Mouse (Mus musculus) embryonic facial prominence, embryonic 10.5 days (tissue): ENCODE measurements around the gene Prkce. TPM values are rescaled to one million over a fixed set of nuclear protein-coding genes. Genes with fewer than 3 reads are reported as not detected.

Experiments
- DNase-seq: peaks from one replicate; pipeline ENCODE4 v3.0.0-alpha.2; 2017; ENCODE audit warnings: low spot score
- H3K27ac ChIP-seq: fragments of 300-500 bp; sonication (generic); replicated peaks from 2 replicates; pipeline ENCODE4 v1.5.1; 2016; ENCODE audit warnings: mild to moderate bottlenecking
- H3K27me3 ChIP-seq: fragments of 300-500 bp; sonication (generic); replicated peaks from 2 replicates; pipeline ENCODE4 v1.6.1; 2016; ENCODE audit warnings: low read depth, mild to moderate bottlenecking; ENCODE audit not compliant: poor library complexity, severe bottlenecking
- H3K36me3 ChIP-seq: fragments of 300-500 bp; sonication (generic); replicated peaks from 2 replicates; pipeline ENCODE4 v1.6.1; 2016; ENCODE audit warnings: mild to moderate bottlenecking, moderate library complexity
- H3K4me1 ChIP-seq: fragments of 300-500 bp; sonication (generic); 2 replicates; pipeline ENCODE4 v1.6.1; 2016
- H3K4me3 ChIP-seq: fragments of 300-500 bp; sonication (generic); 2 replicates; pipeline ENCODE4 v1.5.1; 2016; ENCODE audit warnings: mild to moderate bottlenecking, moderate library complexity
- H3K9me3 ChIP-seq: fragments of 300-500 bp; sonication (generic); 2 replicates; pipeline ENCODE4 v1.6.1; 2016; ENCODE audit warnings: mild to moderate bottlenecking
- WGBS: fragments of 180-500 bp; shearing (Covaris S2); methylation state at CpG from one replicate; pipeline ENCODE4 v1.1.7; 2016; 5-methylcytosine and 5-hydroxymethylcytosine counted together
- polyA plus RNA-seq: library from polyadenylated mRNA; unstranded; fragments of >200 nt; fragmentation: Nextera tagmentation; extraction: Ambion mirVana; gene quantifications from 2 replicates; pipeline ENCODE4 v1.2.1, GENCODE M21; 2016

Gene Prkce
- polyA plus RNA-seq, 1 experiment from 2014 or later, result 4.2 TPM

DNA sequence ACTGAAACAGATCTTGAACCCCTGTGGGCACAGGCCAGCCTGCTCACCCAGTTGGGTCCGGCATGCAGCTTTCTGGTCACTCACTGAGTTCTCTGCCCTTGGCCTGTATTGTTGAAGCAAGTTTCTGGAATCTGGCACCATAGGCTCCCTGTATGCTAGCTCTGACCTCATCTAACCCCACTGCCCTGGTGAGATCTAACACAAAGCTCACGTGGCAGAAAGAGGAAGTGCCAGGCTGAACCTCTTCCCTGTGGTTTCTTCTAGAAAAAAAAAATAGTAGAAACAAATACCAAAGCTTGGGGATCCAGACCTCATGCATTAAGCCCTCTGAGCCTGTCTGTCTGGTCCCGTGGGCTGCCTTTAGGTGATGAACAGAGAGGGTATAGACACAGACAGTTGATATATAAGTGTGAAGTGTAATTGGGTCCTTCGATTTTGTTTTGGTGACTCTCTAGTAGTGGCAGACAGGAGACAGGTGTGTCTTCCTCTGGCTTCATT is 279.6 kb downstream of the Prkce start:
- H3K9me3 ChIP-seq, result no peaks in the 10 kb centered on the region
- peaks cover 16% of the 10 kb centered on the region for H3K4me1 ChIP-seq
- 81% methylated on average over 4 of the region's 4 CpGs for WGBS
- H3K27me3 ChIP-seq, result no peaks in the 10 kb centered on the region
- DNase-seq, result no peak
- H3K27ac ChIP-seq, result no peak overlapping the region
- no peaks in the 10 kb centered on the region for H3K36me3 ChIP-seq
- H3K4me3 ChIP-seq, result no peak overlapping the region

DNA sequence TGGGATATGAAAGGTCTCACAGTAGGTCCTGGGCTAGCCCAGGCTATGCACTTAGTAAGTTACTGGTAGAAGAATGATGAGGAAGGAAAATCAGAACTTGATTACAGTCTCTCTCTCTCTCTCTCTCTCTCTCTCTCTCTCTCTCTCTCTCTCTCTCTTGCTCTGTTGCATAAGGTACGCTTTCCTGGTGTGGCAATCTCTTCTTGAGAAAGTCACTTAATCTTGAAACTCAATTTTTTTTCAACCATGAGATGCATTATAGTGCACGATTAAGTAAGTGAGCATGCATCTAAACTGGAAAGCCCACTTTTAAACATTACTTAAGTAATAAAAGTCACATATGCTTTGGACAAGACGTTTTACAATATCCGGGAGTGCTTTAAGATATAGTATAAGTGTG is 285.3 kb downstream of the Prkce start:
- no peak overlapping the region for H3K4me3 ChIP-seq
- no peaks in the 10 kb centered on the region for H3K9me3 ChIP-seq
- no peak for DNase-seq
- 90% methylated on average over 4 of the region's 4 CpGs for WGBS
- H3K4me1 ChIP-seq, result no peaks in the 10 kb centered on the region
- H3K27ac ChIP-seq, result no peak overlapping the region
- H3K36me3 ChIP-seq, result no peaks in the 10 kb centered on the region
- H3K27me3 ChIP-seq, result no peaks in the 10 kb centered on the region

DNA sequence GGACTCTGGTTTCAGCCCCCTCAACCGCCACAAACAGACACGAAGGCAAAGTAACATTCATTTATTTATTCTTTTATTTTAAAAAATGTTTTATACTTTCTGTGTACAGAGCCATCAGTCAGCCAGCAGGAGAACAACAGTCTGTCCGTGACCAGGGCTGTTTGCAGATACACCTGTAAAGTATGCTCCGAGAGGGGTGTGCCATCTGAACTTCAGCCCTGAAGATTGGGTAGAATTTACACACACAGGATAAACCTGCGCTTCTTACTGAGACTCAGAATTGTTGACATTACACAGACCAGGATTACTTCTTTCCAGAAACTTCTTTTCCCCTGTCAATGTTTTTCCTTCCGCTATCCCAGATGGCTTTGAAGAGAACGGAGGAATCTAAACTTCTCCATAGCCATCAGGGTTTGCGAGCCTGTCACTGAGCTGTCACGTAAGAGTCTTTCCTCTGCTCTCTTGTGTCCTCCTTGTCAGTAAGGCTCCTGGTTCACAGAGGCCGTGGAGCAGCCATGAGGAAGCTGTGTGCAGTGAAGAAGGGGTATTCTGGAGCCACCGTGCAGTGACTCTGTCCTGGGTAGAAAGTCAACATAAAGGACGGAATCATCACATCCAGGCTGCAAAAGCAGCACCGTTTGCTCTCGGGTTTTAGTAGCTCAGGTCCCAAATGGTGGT is 286.2 kb downstream of the Prkce start:
- Histone ChIP-seq H3K36me3 (no peaks in the 10 kb centered on the region), H3K9me3 (no peaks in the 10 kb centered on the region), H3K4me3 (no peak overlapping the region), H3K27ac (no peak overlapping the region), H3K27me3 (no peaks in the 10 kb centered on the region), H3K4me1 (no peaks in the 10 kb centered on the region)
- 86% methylated on average over 14 of the region's 14 CpGs for WGBS
- DNase-seq, result no peak

DNA sequence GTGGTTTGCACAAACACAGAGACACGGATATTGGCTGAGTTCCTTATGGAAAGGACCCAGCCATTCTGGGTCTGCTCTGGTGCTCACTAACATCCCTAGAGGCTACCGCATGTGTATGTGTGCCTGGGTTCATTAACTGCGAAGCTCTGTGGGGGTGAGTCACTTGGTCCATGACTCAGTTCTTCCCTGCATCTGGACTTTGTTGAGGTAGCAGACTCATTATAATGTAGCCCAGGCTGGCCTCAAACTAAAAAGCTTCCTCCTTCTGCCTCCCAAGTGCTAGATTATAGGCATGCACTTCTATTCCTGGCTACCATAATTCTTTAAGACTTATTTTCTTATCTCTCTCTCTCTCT is 286.7 kb downstream of the Prkce start:
- no peaks in the 10 kb centered on the region for H3K27me3 ChIP-seq
- no peaks in the 10 kb centered on the region for H3K9me3 ChIP-seq
- DNase-seq, result no peak
- H3K36me3 ChIP-seq, result no peaks in the 10 kb centered on the region
- no peak overlapping the region for H3K27ac ChIP-seq
- WGBS, result 89% methylated on average over 3 of the region's 3 CpGs
- 0 out of 2 replicates have a peak, but pooled peaks cover 4% of the 10 kb centered on the region for H3K4me1 ChIP-seq
- H3K4me3 ChIP-seq, result no peak overlapping the region

DNA sequence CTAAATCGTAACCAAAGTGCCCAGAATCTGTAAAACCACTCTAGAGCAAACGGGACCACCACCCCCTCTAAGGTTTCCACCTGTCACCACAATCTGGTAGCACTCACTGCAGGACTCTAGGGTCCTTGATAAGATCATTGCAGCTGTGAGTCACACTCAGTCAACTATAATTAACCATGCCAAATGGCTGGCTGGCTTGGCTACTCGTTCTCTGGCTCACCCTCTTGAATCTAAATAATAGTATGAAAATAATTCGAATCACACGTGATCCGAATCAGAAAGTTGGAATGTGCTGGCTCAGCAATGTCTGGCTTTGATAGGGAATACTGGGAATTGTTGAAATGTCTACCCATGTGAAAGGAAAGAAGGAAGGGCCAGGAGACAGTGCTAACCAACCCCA is 288.9 kb downstream of the Prkce start:
- Histone ChIP-seq H3K27me3 (no peaks in the 10 kb centered on the region), H3K9me3 (no peaks in the 10 kb centered on the region), H3K36me3 (no peaks in the 10 kb centered on the region), H3K4me1 (peaks cover 13% of the 10 kb centered on the region; the same call in 1 of the 2 replicates), H3K27ac (no peak overlapping the region), H3K4me3 (no peak overlapping the region)
- WGBS, result 84% methylated on average over 6 of the region's 6 CpGs
- DNase-seq, result no peak

DNA sequence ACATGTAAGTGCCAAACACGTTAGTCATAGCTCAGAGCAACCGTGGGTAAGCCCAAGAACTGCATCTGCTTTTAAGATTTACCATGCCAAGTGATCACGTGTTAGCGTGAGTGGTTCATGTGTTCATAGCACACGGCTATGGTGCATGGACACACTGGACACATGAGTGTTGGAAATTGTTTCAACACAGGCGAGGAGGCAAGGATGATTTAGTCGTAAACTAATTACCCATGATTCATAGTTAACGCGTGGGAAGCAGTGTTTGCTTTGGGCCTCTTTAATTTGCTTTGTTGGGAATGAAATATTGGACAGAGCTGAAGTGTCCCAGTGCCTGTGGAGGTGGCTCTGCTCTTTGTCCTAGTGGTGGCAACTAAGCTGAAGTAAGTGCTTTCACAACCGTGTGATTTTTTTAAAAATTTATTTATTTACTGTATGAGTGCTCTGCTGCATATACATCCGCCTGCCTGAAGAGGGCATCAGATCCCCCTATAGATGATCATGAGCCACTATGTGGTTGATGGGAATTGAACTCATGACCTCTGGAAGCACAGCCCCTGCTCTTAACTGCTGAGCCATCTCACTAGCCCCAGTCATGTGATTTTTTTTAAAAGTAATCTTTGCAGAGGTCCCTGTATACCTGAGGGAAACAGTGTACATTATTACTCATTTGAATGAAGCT is 290.9 kb downstream of the Prkce start:
- no peaks in the 10 kb centered on the region; the same call in 1 of the 2 replicates for H3K27me3 ChIP-seq
- 85% methylated on average over 11 of the region's 11 CpGs for WGBS
- no peaks in the 10 kb centered on the region for H3K36me3 ChIP-seq
- no peak for DNase-seq
- peaks cover 13% of the 10 kb centered on the region; the same call in 1 of the 2 replicates for H3K4me1 ChIP-seq
- H3K27ac ChIP-seq, result no peak overlapping the region
- no peak overlapping the region for H3K4me3 ChIP-seq
- H3K9me3 ChIP-seq, result no peaks in the 10 kb centered on the region

DNA sequence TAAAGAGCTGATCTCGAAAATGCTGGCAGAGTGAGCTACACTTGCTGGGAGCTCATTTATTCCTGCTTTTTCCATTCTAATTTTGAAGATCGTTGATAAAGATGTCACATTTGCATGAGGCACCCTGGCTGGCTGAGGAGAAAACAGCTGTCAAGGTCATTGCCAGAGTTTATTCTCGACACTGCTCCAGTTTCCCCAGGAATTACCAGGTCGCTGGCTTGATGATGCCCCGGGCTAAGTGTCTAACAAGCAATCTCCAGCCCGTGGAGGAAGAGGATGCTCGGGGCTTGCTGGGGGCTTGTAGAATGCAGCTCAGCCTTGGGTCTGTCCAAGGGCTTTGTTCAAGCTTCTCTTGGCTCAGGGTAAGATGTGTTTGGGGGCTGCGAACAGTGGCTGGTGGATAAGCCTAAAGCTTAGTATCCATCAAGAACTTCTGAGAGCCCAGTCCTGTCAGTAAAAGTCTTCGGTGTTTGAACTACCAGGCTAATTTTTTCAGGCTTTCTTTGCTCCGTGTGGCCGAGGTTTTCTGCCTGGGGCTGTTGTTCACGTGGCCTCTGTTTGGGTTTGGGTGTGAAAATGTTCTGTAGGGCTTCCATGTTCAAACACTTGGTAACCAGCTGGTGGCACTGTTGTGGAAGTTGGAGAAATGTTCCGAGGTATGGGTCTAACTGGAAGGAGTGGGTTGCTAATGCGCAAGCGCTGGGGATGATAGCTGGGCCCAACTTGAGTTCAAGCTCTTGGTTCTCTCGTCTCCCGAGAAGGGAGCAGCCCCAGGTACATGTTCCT is 293.3 kb downstream of the Prkce start:
- no peak for DNase-seq
- Histone ChIP-seq H3K4me3 (no peak overlapping the region), H3K4me1 (peaks cover 28% of the 10 kb centered on the region), H3K36me3 (no peaks in the 10 kb centered on the region), H3K9me3 (no peaks in the 10 kb centered on the region), H3K27me3 (no peaks in the 10 kb centered on the region; the same call in 1 of the 2 replicates), H3K27ac (no peak overlapping the region)
- 73% methylated on average over 17 of the region's 17 CpGs for WGBS

DNA sequence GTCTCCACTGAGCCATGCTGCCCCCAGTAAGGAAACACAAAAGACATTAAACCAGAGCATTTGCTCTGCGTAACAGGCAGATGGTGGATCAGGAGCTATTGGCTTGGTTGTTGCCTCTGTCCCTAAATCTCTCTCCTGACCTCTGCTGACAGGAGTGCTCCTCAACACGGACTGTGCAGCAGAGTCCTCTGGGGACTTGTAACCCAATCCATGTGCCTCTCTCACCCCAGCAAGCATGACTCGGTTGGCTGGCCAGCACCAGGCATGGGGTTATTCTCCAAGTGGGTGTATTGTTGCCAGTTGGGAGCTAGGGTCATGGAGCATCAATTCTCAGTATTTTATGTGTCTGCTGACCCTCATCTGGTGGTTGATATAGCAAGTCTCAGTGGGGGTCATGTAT is 295.8 kb downstream of the Prkce start:
- no peaks in the 10 kb centered on the region for H3K9me3 ChIP-seq
- H3K4me1 ChIP-seq, result peaks cover 52% of the 10 kb centered on the region
- H3K4me3 ChIP-seq, result no peak overlapping the region
- H3K27me3 ChIP-seq, result peaks cover 13% of the 10 kb centered on the region
- H3K27ac ChIP-seq, result no peak overlapping the region
- 63% methylated on average over 3 of the region's 3 CpGs for WGBS
- DNase-seq, result no peak
- no peaks in the 10 kb centered on the region for H3K36me3 ChIP-seq

DNA sequence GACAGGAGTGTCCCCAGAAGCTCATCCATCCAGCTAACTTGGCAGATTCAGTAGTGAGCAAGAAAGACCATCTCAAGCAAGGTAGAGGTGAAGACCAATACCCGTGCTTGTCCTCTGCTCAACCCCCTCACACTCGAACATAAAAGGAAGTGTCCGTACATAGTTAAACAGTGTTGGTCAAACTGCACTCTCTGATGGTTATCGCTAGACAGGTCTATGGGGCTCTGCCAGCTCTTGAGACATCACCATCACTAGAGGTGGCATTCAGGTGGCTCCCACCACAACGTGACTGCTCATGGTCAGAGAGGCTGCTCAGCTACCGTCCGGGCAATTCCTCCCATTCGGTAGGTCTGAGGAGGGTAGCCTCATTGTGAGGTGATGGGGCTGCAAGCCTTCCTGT is 296.6 kb downstream of the Prkce start:
- Histone ChIP-seq H3K27ac (no peak overlapping the region), H3K27me3 (peaks cover 21% of the 10 kb centered on the region), H3K9me3 (no peaks in the 10 kb centered on the region), H3K4me1 (peaks cover 56% of the 10 kb centered on the region), H3K4me3 (no peak overlapping the region), H3K36me3 (no peaks in the 10 kb centered on the region)
- no peak for DNase-seq
- 88% methylated on average over 8 of the region's 8 CpGs for WGBS

DNA sequence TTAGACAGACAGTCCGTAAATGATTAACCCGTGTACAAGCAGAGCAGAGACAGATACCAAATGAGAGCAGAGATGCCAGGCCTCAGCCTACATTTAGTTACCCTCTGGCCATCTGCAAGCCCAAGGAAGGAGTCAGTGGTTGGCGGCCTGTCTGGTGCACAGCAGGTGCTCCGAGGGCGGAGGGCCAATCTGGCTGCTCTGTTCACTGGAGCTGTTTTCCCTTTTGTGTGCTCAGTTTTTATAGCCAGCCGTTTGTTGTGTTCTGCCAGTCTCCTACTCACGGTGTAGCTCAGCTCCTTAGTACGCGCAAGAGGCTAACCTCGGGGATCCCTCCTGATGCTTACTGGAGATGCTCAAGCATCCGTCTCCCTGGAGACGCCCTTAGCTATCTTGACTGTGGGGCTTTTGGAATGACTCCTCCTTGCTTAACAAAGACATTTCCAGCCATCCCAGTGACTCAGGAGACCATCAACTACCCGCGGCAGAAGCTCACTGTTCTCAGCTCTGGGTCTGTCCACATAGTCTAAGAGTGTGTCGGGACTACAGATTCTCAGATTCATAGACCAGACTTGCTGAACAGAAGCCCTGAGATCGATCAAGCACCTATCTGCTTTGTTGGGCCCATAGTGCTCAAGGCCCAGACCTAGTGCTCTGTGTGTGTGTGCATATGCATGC is 297.2 kb downstream of the Prkce start:
- Histone ChIP-seq H3K36me3 (no peaks in the 10 kb centered on the region), H3K9me3 (no peaks in the 10 kb centered on the region), H3K27me3 (peaks cover 21% of the 10 kb centered on the region), H3K4me1 (peaks cover 58% of the 10 kb centered on the region), H3K27ac (no peak overlapping the region), H3K4me3 (no peak overlapping the region)
- DNase-seq, result no peak
- WGBS, result 77% methylated on average over 16 of the region's 16 CpGs

DNA sequence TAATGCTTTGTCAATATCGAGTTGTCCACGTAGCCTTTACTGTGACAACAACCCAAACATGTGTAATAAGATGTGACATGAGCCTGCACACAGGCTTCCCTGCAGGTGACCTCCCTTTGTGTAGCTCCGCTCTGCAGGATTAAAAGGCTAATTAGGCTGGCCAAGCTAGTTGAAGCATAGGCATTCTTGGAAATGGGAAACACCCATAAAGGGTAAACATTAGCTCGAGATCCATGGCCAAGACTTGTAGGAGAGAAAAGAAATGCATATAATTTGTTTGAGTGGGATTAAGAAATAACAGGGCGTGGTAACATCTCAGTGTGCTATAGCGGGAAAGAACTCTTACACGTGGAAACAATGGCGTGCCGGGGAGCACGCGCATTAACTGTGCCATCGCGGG is 298.3 kb downstream of the Prkce start:
- 72% methylated on average over 13 of the region's 13 CpGs for WGBS
- DNase-seq, result no peak
- H3K27me3 ChIP-seq, result peaks cover 21% of the 10 kb centered on the region
- peaks cover 54% of the 10 kb centered on the region for H3K4me1 ChIP-seq
- H3K36me3 ChIP-seq, result no peaks in the 10 kb centered on the region
- no peaks in the 10 kb centered on the region for H3K9me3 ChIP-seq
- no peak overlapping the region for H3K4me3 ChIP-seq
- H3K27ac ChIP-seq, result no peak overlapping the region

DNA sequence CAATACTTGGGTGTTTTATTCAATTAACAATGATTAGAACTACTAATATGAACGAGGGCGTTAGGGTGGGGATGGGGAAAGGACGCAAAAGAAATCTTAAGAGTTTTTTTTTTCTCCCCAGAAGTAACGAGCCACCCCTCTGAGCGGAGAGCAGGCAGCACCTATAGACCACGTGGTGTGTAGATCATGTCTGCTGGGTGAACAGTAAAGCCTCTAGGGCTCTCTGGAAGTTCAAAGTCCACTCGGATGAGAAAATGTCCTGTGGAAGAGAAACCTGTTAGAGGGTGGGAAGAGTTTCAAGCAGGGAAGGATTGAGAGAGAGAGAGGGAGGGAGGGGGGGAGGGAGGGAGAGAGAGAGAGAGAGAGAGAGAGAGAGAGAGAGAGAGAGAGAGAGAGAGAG is 298.8 kb downstream of the Prkce start:
- Histone ChIP-seq H3K4me1 (peaks cover 50% of the 10 kb centered on the region), H3K27ac (no peak overlapping the region), H3K27me3 (peaks cover 21% of the 10 kb centered on the region), H3K9me3 (no peaks in the 10 kb centered on the region), H3K36me3 (no peaks in the 10 kb centered on the region), H3K4me3 (no peak overlapping the region)
- WGBS, result 67% methylated on average over 7 of the region's 7 CpGs
- no peak for DNase-seq
